Mouse (Mus musculus): ENCODE measurements at regions not wholly inside any gene's neighbourhood (a gene's known extent, or its start where the extent isn't known, plus 50 kb on each side); places are given as distances from the start of the nearest gene placed in this dataset.

- Histone ChIP-seq H3K9me3 (replicated peaks; ENCODE audit: insufficient read depth, low read length) (no peaks in the 10 kb centered on the region), H3K79me2 (ENCODE audit: control insufficient read depth, insufficient read depth, low read length, poor library complexity) (no peaks in the 10 kb centered on the region), H3K27me3 (ENCODE audit: control insufficient read depth in 1 of 2, insufficient read depth in 2 of 2, low read length in 2 of 2) (no peaks in the 10 kb centered on the region), H3K27ac (ENCODE audit: control insufficient read depth, low read depth, low read length) (no peak overlapping the region), H3K4me3 (ENCODE audit: control insufficient read depth in 1 of 2, insufficient read depth in 1 of 2, low read depth in 2 of 2, low read length in 2 of 2) (no peak overlapping the region), H3K4me1 (ENCODE audit: control insufficient read depth in 1 of 2, insufficient read depth in 2 of 2, low read length in 2 of 2) (no peaks in the 10 kb centered on the region), H3K36me3 (ENCODE audit: control insufficient read depth in 1 of 2, insufficient read depth in 2 of 2, low read length in 2 of 2) (no peaks in the 10 kb centered on the region), H3K9ac (ENCODE audit: control insufficient read depth, low read depth, low read length, poor library complexity, severe bottlenecking) (no peak overlapping the region)
- no peak for DNase-seq (ENCODE audit: low read depth, low spot score)
- no peak for TF ChIP-seq MYB (IDR thresholded peaks at IDR 0.05; ENCODE audit: low read depth, low read length)
- TF ChIP-seq KAT2A (conservative IDR thresholded peaks at IDR 0.05; ENCODE audit: low read depth, low read length): no peak
- TF ChIP-seq SMC3 (IDR thresholded peaks at IDR 0.05; ENCODE audit: low read depth, low read length): no peak
- no peak for TF ChIP-seq NRF1 (IDR thresholded peaks at IDR 0.05; ENCODE audit: insufficient read depth, low read depth, low read length, poor library complexity, severe bottlenecking)
- no peak for TF ChIP-seq CTCF (IDR thresholded peaks at IDR 0.05 in 2 of 3, conservative IDR thresholded peaks at IDR 0.05 in 1 of 3; ENCODE audit: control insufficient read depth in 1 of 3, insufficient read depth in 1 of 3, low read depth in 2 of 3, low read length in 3 of 3, poor library complexity in 1 of 3, severe bottlenecking in 1 of 3)
- no peak for TF ChIP-seq TBP (IDR thresholded peaks at IDR 0.05; ENCODE audit: low read depth, low read length)
- no peak for TF ChIP-seq BHLHE40 (IDR thresholded peaks at IDR 0.05; ENCODE audit: borderline replicate concordance, low read depth, low read length)
- no peak for TF ChIP-seq ZNF384 (IDR thresholded peaks at IDR 0.05; ENCODE audit: low read depth, low read length)
Observed at GRCm38 (mm10) chr13:113536306-113536705, 82.1 kb downstream of the Snx18 start.

- Histone ChIP-seq H3K36me3 (ENCODE audit: control insufficient read depth in 1 of 2, insufficient read depth in 2 of 2, low read length in 2 of 2) (no peaks in the 10 kb centered on the region), H3K4me3 (ENCODE audit: control insufficient read depth in 1 of 2, insufficient read depth in 1 of 2, low read depth in 2 of 2, low read length in 2 of 2) (no peak overlapping the region), H3K27me3 (ENCODE audit: control insufficient read depth in 1 of 2, insufficient read depth in 2 of 2, low read length in 2 of 2) (no peaks in the 10 kb centered on the region), H3K27ac (ENCODE audit: control insufficient read depth, low read depth, low read length) (no peak overlapping the region), H3K4me1 (ENCODE audit: control insufficient read depth in 1 of 2, insufficient read depth in 2 of 2, low read length in 2 of 2) (no peaks in the 10 kb centered on the region), H3K79me2 (ENCODE audit: control insufficient read depth, insufficient read depth, low read length, poor library complexity) (no peaks in the 10 kb centered on the region), H3K9me3 (replicated peaks; ENCODE audit: insufficient read depth, low read length) (no peaks in the 10 kb centered on the region), H3K9ac (ENCODE audit: control insufficient read depth, low read depth, low read length, poor library complexity, severe bottlenecking) (no peak overlapping the region)
- no peak for DNase-seq (ENCODE audit: low read depth, low spot score)
- TF ChIP-seq MYB (IDR thresholded peaks at IDR 0.05; ENCODE audit: low read depth, low read length) (no peak), TCF12 (IDR thresholded peaks at IDR 0.05; ENCODE audit: low read depth, low read length) (no peak), MAZ (IDR thresholded peaks at IDR 0.05; ENCODE audit: low read depth, low read length) (no peak)
Observed at GRCm38 (mm10) chr13:113534664-113535455, 83.5 kb downstream of the Snx18 start.

- Histone ChIP-seq H3K4me3 (ENCODE audit: control insufficient read depth in 1 of 2, insufficient read depth in 1 of 2, low read depth in 2 of 2, low read length in 2 of 2) (no peak overlapping the region), H3K9me3 (replicated peaks; ENCODE audit: insufficient read depth, low read length) (no peaks in the 10 kb centered on the region)
Observed at GRCm38 (mm10) chr13:113533884-113534445, 84.4 kb downstream of the Snx18 start.

More at GRCm38 (mm10) chr13:113533884-113534445, 84.4 kb downstream of the Snx18 start:
- TF ChIP-seq MAX (IDR thresholded peaks at IDR 0.05; ENCODE audit: low read length) (no peak), BHLHE40 (IDR thresholded peaks at IDR 0.05; ENCODE audit: borderline replicate concordance, low read depth, low read length) (no peak), SMC3 (IDR thresholded peaks at IDR 0.05; ENCODE audit: low read depth, low read length) (no peak), UBTF (IDR thresholded peaks at IDR 0.05; ENCODE audit: borderline replicate concordance, insufficient read depth, low read depth, low read length) (no peak), ETS1 (IDR thresholded peaks at IDR 0.05; ENCODE audit: low read depth, low read length) (no peak), RAD21 (IDR thresholded peaks at IDR 0.05; ENCODE audit: low read depth, low read length) (no peak)
- no peaks in the 10 kb centered on the region for H3K27me3 ChIP-seq (ENCODE audit: control insufficient read depth in 1 of 2, insufficient read depth in 2 of 2, low read length in 2 of 2)
- H3K4me1 ChIP-seq (ENCODE audit: control insufficient read depth in 1 of 2, insufficient read depth in 2 of 2, low read length in 2 of 2): no peaks in the 10 kb centered on the region
- H3K36me3 ChIP-seq (ENCODE audit: control insufficient read depth in 1 of 2, insufficient read depth in 2 of 2, low read length in 2 of 2): no peaks in the 10 kb centered on the region
- H3K9ac ChIP-seq (ENCODE audit: control insufficient read depth, low read depth, low read length, poor library complexity, severe bottlenecking): no peak overlapping the region
- no peak for DNase-seq (ENCODE audit: low read depth, low spot score)
- H3K27ac ChIP-seq (ENCODE audit: control insufficient read depth, low read depth, low read length): no peak overlapping the region
- no peaks in the 10 kb centered on the region for H3K79me2 ChIP-seq (ENCODE audit: control insufficient read depth, insufficient read depth, low read length, poor library complexity)
